20 mouse cellular contexts compared by ENCODE assay signal in the genomic region with DNA sequence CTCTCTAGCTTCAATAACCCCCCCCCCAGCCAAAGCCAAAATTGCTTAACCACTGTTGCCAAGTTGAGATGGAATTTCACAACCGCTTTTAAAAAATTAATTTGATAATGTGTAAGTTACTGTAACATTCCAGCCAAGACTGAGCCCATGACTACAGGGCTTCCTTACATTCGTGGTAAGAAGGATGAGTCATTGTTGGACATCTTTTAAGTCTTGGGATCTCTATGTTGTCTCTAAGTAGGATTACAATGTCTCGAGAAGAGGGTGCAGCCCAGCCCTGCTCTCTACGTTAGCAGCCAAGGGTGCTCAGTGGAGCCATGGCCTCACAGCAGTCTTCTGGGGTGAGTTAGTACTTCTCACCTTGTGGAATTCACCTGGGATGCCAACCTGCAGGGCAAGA.
DNase-seq lines count a peak whose midpoint lies in the region; ATAC-seq lines count a peak whose summit lies in the region.
"Had no signal": no experiment of that assay in that cellular context is flagged by ENCODE, and none has a peak within 500 bp of the region (broad histone marks: within the 10 kb centered on the region; RNA-seq: fewer than 3 reads in every experiment).

No protein-coding gene starts in this region.

- no peak for ATAC-seq in megakaryocyte, adult 5-6 weeks (ENCODE audit: poor library complexity, severe bottlenecking)
- ATAC-seq: forebrain, embryonic 14.5 days; intestine, embryonic 16.5 days; liver, embryonic 12.5 days; liver, postnatal 0 days had no signal

- intact Hi-C loops in left cerebral cortex, postnatal 10 days (cut with DNase I), result no loop called here

- peak; percentile 22 to 24 for DNase-seq in lung, adult 18-20 months
- DNase-seq in lung, postnatal 10 days, result no peak
- DNase-seq in fibroblast of lung, adult 2 months (ENCODE audit: low read depth), result peak; percentile 40
- DNase-seq in lung, postnatal 14 days, result peak; percentile 10
- DNase-seq in left cerebral cortex, postnatal 10 days (ENCODE audit: extremely low spot score in 1 of 2, low spot score in 2 of 2), result no peak
- no peak for DNase-seq in thymus, postnatal 4 days
- DNase-seq: adrenal gland, postnatal 25 days; cerebellum, adult 18-20 months; cerebellum, postnatal 10 days; gastrocnemius, postnatal 25 days; heart, postnatal 4 days; kidney, adult 8-10 months; kidney, postnatal 10 days; liver, postnatal 0 days; right cerebral cortex, postnatal 4 days; thymus, adult 2 months had no signal

Comparison
In these comparisons a context has a peak if more than half of its experiments do, and no peak if none do; other contexts are left out.
1. DNase-seq: peak in lung, adult 18-20 months (2 of 2), fibroblast of lung, adult 2 months (single experiment) and lung, postnatal 14 days (single experiment); none in lung, postnatal 10 days (single experiment), left cerebral cortex, postnatal 10 days (0 of 2) and thymus, postnatal 4 days (single experiment).